Mouse (Mus musculus) midbrain, embryonic 13.5 days (tissue): Measurements from ENCODE around the gene Bub1b. TPM values are rescaled to one million over a fixed set of nuclear protein-coding genes. Genes with fewer than 3 reads are reported as not detected.

Experiments used
- polyA plus RNA-seq: library from polyadenylated mRNA; unstranded; fragments of >200 nt; fragmentation: Nextera tagmentation; extraction: Ambion mirVana; gene quantifications from 2 replicates; pipeline ENCODE4 v1.2.1, GENCODE M21; 2015

Gene Bub1b
- polyA plus RNA-seq, 1 experiment from 2014 or later: 37.4 TPM

Other genes with a start within 250 kb of the Bub1b start
- 1.9 and 2.1 TPM in 2 replicates for gene Gpr176, start 224.8 kb upstream of the Bub1b start, polyA plus RNA-seq
- gene Eif2ak4, start 209.6 kb upstream of the Bub1b start, polyA plus RNA-seq: 7.5 and 7.6 TPM in 2 replicates
- gene Srp14, start 118.5 kb upstream of the Bub1b start, polyA plus RNA-seq: 353 and 358 TPM in 2 replicates
- 4.0 and 4.7 TPM in 2 replicates for gene Bmf, start 48.5 kb upstream of the Bub1b start, polyA plus RNA-seq
- gene Pak6, start 65.1 kb downstream of the Bub1b start, polyA plus RNA-seq: 20.1 and 21.1 TPM in 2 replicates
- gene Ankrd63, start 105.8 kb downstream of the Bub1b start, polyA plus RNA-seq: 0.04 TPM in 1 of 2 replicates, not detected in the other
- 0.11 and 0.13 TPM in 2 replicates for gene Plcb2, start 130.2 kb downstream of the Bub1b start, polyA plus RNA-seq
- gene Inafm2, start 147.5 kb downstream of the Bub1b start, polyA plus RNA-seq: 24.6 and 25.8 TPM in 2 replicates
- gene Ccdc9b, start 164.4 kb downstream of the Bub1b start, polyA plus RNA-seq: 1.7 and 2.1 TPM in 2 replicates
- not detected in 2 replicates for gene Phgr1, start 174.6 kb downstream of the Bub1b start, polyA plus RNA-seq
- gene Disp2, start 181.5 kb downstream of the Bub1b start, polyA plus RNA-seq: 32.7 and 35.8 TPM in 2 replicates
- gene Knstrn, start 215.8 kb downstream of the Bub1b start, polyA plus RNA-seq: 62.7 and 66.1 TPM in 2 replicates